Mouse (Mus musculus) forebrain, embryonic 11.5 days (tissue): ENCODE measurements at regions not wholly inside any gene's neighbourhood (a gene's known extent, or its start where the extent isn't known, plus 50 kb on each side); places are given as distances from the start of the nearest gene placed in this dataset.

Source experiments
- ATAC-seq: fragments of 200-750 bp; cut with Nextera tagmentation; replicated peaks from 2 replicates; pipeline ENCODE4 v1.8.0; 2017; ENCODE audit warnings: moderate TSS enrichment; ENCODE audit not compliant: low FRiP score
- DNase-seq: peaks from one replicate; pipeline ENCODE4 v3.0.0-alpha.2; 2017; ENCODE audit warnings: low spot score
- H3K27ac ChIP-seq: fragments of 300-500 bp; sonication (generic); 2 replicates; pipeline ENCODE4 v1.5.1; 2014; ENCODE audit warnings: low read depth, low read length
- H3K27me3 ChIP-seq: fragments of 300-500 bp; sonication (generic); 2 replicates; pipeline ENCODE4 v1.6.1; 2014; ENCODE audit warnings: mild to moderate bottlenecking, low read length, mixed read lengths; ENCODE audit not compliant: control insufficient read depth, insufficient read depth
- H3K36me3 ChIP-seq: fragments of 300-500 bp; sonication (generic); 2 replicates; pipeline ENCODE4 v1.6.1; 2014; ENCODE audit warnings: mild to moderate bottlenecking, low read length, moderate library complexity, mixed read lengths; ENCODE audit not compliant: control insufficient read depth, insufficient read depth
- H3K4me1 ChIP-seq: fragments of 300-500 bp; sonication (generic); replicated peaks from 2 replicates; pipeline ENCODE4 v1.6.1; 2014; ENCODE audit warnings: low read length, mixed read lengths; ENCODE audit not compliant: control insufficient read depth, insufficient read depth
- H3K4me2 ChIP-seq: fragments of 300-500 bp; sonication (generic); 2 replicates; pipeline ENCODE4 v1.6.1; 2014; ENCODE audit warnings: low read depth, mild to moderate bottlenecking, low read length, moderate library complexity, mixed read lengths; ENCODE audit not compliant: severe bottlenecking
- H3K4me3 ChIP-seq: fragments of 300-500 bp; sonication (generic); 2 replicates; pipeline ENCODE4 v1.5.1; 2014; ENCODE audit warnings: low read depth, low read length
- H3K9ac ChIP-seq: fragments of 300-500 bp; sonication (generic); 2 replicates; pipeline ENCODE4 v1.6.1; 2014; ENCODE audit warnings: low read length
- H3K9me3 ChIP-seq: fragments of 300-500 bp; sonication (generic); 2 replicates; pipeline ENCODE4 v1.6.1; 2016; ENCODE audit warnings: low read length, mixed read lengths; ENCODE audit not compliant: control insufficient read depth
- WGBS: fragments of 180-500 bp; shearing (Covaris S2); extraction: QIAGEN DNeasy Blood & Tissue Kit; methylation state at CpG from one replicate; pipeline ENCODE4 v1.1.7; 2014; 5-methylcytosine and 5-hydroxymethylcytosine counted together

DNA sequence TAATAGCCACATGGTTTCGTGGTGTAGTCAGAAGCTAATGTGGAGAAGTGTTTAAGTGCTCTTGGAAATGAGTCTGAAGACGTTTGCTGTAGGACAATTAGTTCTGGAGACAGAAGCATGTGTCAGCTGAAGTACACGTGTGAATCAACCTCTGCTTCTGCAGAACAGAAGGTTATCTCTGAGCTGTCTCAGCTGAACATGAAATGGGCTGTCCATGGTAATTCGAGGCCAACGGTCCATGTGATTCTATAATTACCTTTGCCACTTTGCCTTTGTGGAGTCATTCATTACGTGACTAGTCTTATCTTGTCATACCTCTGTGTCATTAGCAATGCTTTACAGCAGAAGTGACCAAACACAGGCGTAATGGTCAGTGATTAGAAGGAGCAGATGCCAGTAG, 295.6 kb upstream of the Veph1 start:
- Histone ChIP-seq H3K4me2 (no peak overlapping the region), H3K4me1 (no peaks in the 10 kb centered on the region), H3K4me3 (no peak overlapping the region), H3K36me3 (no peaks in the 10 kb centered on the region), H3K9me3 (no peaks in the 10 kb centered on the region), H3K9ac (no peak overlapping the region), H3K27me3 (no peaks in the 10 kb centered on the region), H3K27ac (no peak overlapping the region)
- ATAC-seq, result no peak
- no peak for DNase-seq
- 61% methylated on average over 7 of the region's 7 CpGs for WGBS

- no peaks in the 10 kb centered on the region for H3K9me3 ChIP-seq
- H3K4me3 ChIP-seq, result no peak overlapping the region
- no peaks in the 10 kb centered on the region for H3K4me1 ChIP-seq
- WGBS, result 49% methylated on average over 7 of the region's 7 CpGs
- H3K4me2 ChIP-seq, result no peak overlapping the region
- H3K27ac ChIP-seq, result no peak overlapping the region
- H3K36me3 ChIP-seq, result no peaks in the 10 kb centered on the region
- no peaks in the 10 kb centered on the region for H3K27me3 ChIP-seq
- no peak overlapping the region for H3K9ac ChIP-seq
- DNase-seq (no peak), ATAC-seq (no peak)
Measured at GRCm38 (mm10) chr3:66590775-66591174, 294.1 kb upstream of the Veph1 start.

- Histone ChIP-seq H3K4me1 (no peaks in the 10 kb centered on the region), H3K27me3 (no peaks in the 10 kb centered on the region), H3K9ac (no peak overlapping the region), H3K27ac (no peak overlapping the region), H3K36me3 (no peaks in the 10 kb centered on the region), H3K9me3 (no peaks in the 10 kb centered on the region), H3K4me3 (no peak overlapping the region), H3K4me2 (no peak overlapping the region)
- no peak for ATAC-seq
- no peak for DNase-seq
- WGBS, result 89% methylated on average over 4 of the region's 4 CpGs
Measured at GRCm38 (mm10) chr3:66589483-66589882, 292.8 kb upstream of the Veph1 start.

- Histone ChIP-seq H3K9ac (no peak overlapping the region), H3K36me3 (no peaks in the 10 kb centered on the region), H3K4me2 (no peak overlapping the region), H3K27ac (no peak overlapping the region), H3K9me3 (no peaks in the 10 kb centered on the region), H3K4me1 (no peaks in the 10 kb centered on the region), H3K27me3 (no peaks in the 10 kb centered on the region), H3K4me3 (no peak overlapping the region)
- DNase-seq (no peak), ATAC-seq (no peak)
- WGBS, result 90% methylated on average over 9 of the region's 9 CpGs
Measured at GRCm38 (mm10) chr3:66584831-66585230, 288.2 kb upstream of the Veph1 start.

- Histone ChIP-seq H3K9ac (no peak overlapping the region), H3K4me1 (no peaks in the 10 kb centered on the region), H3K9me3 (no peaks in the 10 kb centered on the region), H3K4me2 (no peak overlapping the region), H3K4me3 (no peak overlapping the region), H3K36me3 (no peaks in the 10 kb centered on the region), H3K27ac (no peak overlapping the region), H3K27me3 (no peaks in the 10 kb centered on the region)
- no peak for ATAC-seq
- no peak for DNase-seq
- WGBS, result 73% methylated on average over 5 of the region's 5 CpGs
Measured at GRCm38 (mm10) chr3:66584101-66584500, 287.5 kb upstream of the Veph1 start.

GRCm38 (mm10) chr3:66576659-66577058, 280.0 kb upstream of the Veph1 start:
- Histone ChIP-seq H3K27me3 (no peaks in the 10 kb centered on the region), H3K9me3 (no peaks in the 10 kb centered on the region), H3K4me2 (no peak overlapping the region), H3K36me3 (no peaks in the 10 kb centered on the region), H3K4me3 (no peak overlapping the region), H3K4me1 (no peaks in the 10 kb centered on the region), H3K9ac (no peak overlapping the region), H3K27ac (no peak overlapping the region)
- no peak for ATAC-seq
- no peak for DNase-seq
- 86% methylated on average over 1 of the region's 1 CpGs for whole genome bisulfite sequencing

DNA sequence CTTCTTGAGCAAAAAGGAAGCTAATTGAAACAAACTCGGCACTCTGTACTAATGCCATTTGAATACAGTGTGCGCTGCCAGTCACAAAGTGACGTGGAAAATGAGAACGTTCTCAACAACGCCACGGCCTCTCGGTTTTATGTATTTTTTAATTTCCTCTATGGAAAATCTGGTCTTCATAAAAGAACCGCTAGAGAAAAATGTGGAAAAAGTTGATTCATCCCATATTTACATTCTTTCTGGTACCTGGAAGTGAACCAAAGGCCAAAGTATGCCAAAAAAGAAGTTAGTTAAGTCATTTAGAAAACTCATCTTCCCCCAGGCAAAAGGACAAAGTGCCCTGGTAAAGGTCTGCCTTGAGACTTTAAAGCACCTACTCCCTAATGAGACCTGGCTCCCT, 277.7 kb upstream of the Veph1 start:
- no peak overlapping the region for H3K4me3 ChIP-seq
- ATAC-seq (no peak), DNase-seq (no peak)
- WGBS, result 83% methylated on average over 8 of the region's 8 CpGs
- no peaks in the 10 kb centered on the region for H3K9me3 ChIP-seq
- no peak overlapping the region for H3K9ac ChIP-seq
- H3K27me3 ChIP-seq, result no peaks in the 10 kb centered on the region
- H3K27ac ChIP-seq, result no peak overlapping the region
- H3K4me2 ChIP-seq, result no peak overlapping the region
- no peaks in the 10 kb centered on the region for H3K4me1 ChIP-seq
- no peaks in the 10 kb centered on the region for H3K36me3 ChIP-seq

GRCm38 (mm10) chr3:66572887-66573519, 276.4 kb upstream of the Veph1 start:
- ATAC-seq (no peak), DNase-seq (no peak)
- H3K9ac ChIP-seq, result no peak overlapping the region
- H3K4me2 ChIP-seq, result no peak overlapping the region
- no peaks in the 10 kb centered on the region for H3K36me3 ChIP-seq
- H3K27me3 ChIP-seq, result no peaks in the 10 kb centered on the region
- H3K4me1 ChIP-seq, result no peaks in the 10 kb centered on the region
- no peak overlapping the region for H3K27ac ChIP-seq
- H3K4me3 ChIP-seq, result no peak overlapping the region
- no peaks in the 10 kb centered on the region for H3K9me3 ChIP-seq
- WGBS, result 90% methylated on average over 12 of the region's 12 CpGs

DNA sequence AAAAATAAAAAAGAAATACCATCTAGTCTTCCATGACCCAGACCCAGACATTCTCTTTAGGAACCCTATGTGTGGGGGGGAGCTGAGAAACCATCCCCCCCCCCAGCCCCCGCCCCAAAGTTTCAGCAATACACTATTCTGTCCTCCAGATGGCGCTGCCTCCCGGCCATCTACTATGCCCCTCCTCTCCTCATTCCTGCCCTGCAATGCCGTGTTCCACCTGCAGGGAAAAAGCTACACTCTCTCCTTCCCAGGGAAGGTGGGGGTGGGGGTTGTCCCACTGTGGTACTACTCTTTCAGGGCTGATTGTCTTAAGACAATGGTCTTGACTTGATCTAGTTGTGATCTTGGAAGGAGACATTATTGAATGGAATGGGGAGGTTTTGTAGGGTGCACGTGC, 273.7 kb upstream of the Veph1 start:
- Histone ChIP-seq H3K36me3 (no peaks in the 10 kb centered on the region), H3K9ac (no peak overlapping the region), H3K27ac (no peak overlapping the region), H3K4me1 (no peaks in the 10 kb centered on the region), H3K27me3 (no peaks in the 10 kb centered on the region), H3K4me3 (no peak overlapping the region), H3K4me2 (no peak overlapping the region), H3K9me3 (no peaks in the 10 kb centered on the region)
- no peak for ATAC-seq
- WGBS, result 78% methylated on average over 5 of the region's 5 CpGs
- DNase-seq, result no peak
